Mouse (Mus musculus) embryonic facial prominence, embryonic 15.5 days (tissue): ENCODE data around the gene Nav2. TPM values are rescaled to one million over a fixed set of nuclear protein-coding genes. Genes with fewer than 3 reads are reported as not detected.

Source experiments
- ATAC-seq: fragments of 200-750 bp; cut with Nextera tagmentation; 2 replicates; pipeline ENCODE4 v1.8.0; 2017; ENCODE audit warnings: low read depth, moderate TSS enrichment; ENCODE audit not compliant: insufficient number of reproducible peaks, low FRiP score, low TSS enrichment
- H3K27ac ChIP-seq: fragments of 300-500 bp; sonication (generic); replicated peaks from 2 replicates; pipeline ENCODE4 v1.5.1; 2015; ENCODE audit warnings: mild to moderate bottlenecking, inconsistent platforms
- H3K27me3 ChIP-seq: fragments of 300-500 bp; sonication (generic); 2 replicates; pipeline ENCODE4 v1.6.1; 2015; ENCODE audit warnings: inconsistent platforms
- H3K36me3 ChIP-seq: fragments of 300-500 bp; sonication (generic); 2 replicates; pipeline ENCODE4 v1.6.1; 2015; ENCODE audit warnings: mild to moderate bottlenecking, inconsistent platforms
- H3K4me1 ChIP-seq: fragments of 300-500 bp; sonication (generic); 2 replicates; pipeline ENCODE4 v1.6.1; 2015; ENCODE audit warnings: inconsistent platforms
- H3K4me2 ChIP-seq: fragments of 300-500 bp; sonication (generic); replicated peaks from 2 replicates; pipeline ENCODE4 v1.6.1; 2015; ENCODE audit warnings: mild to moderate bottlenecking, inconsistent platforms
- H3K4me3 ChIP-seq: fragments of 300-500 bp; sonication (generic); replicated peaks from 2 replicates; pipeline ENCODE4 v1.5.1; 2015; ENCODE audit warnings: mild to moderate bottlenecking, inconsistent platforms
- H3K9ac ChIP-seq: fragments of 300-500 bp; sonication (generic); 2 replicates; pipeline ENCODE4 v1.6.1; 2015; ENCODE audit warnings: inconsistent platforms
- H3K9me3 ChIP-seq: fragments of 300-500 bp; sonication (generic); replicated peaks from 2 replicates; pipeline ENCODE4 v1.6.1; 2016; ENCODE audit warnings: inconsistent platforms
- WGBS: fragments of 180-500 bp; shearing (Covaris S2); methylation state at CpG from one replicate; pipeline ENCODE4 v1.1.7; 2015; 5-methylcytosine and 5-hydroxymethylcytosine counted together
- polyA plus RNA-seq: library from polyadenylated mRNA; unstranded; fragments of >200 nt; fragmentation: Nextera tagmentation; extraction: Ambion mirVana; gene quantifications from 2 replicates; pipeline ENCODE4 v1.2.1, GENCODE M21; 2015

The Nav2 gene
- polyA plus RNA-seq, 1 experiment from 2014 or later = 23.4 TPM

- no peak overlapping the region for H3K4me3 ChIP-seq
- no peak for ATAC-seq
- no peaks in the 10 kb centered on the region for H3K9me3 ChIP-seq
- no peak overlapping the region for H3K9ac ChIP-seq
- no peaks in the 10 kb centered on the region for H3K27me3 ChIP-seq
- peaks cover 10% of the 10 kb centered on the region for H3K4me1 ChIP-seq
- H3K4me2 ChIP-seq = no peak overlapping the region
- no peaks in the 10 kb centered on the region for H3K36me3 ChIP-seq
- no peak overlapping the region for H3K27ac ChIP-seq
- WGBS = 43% methylated on average over 16 of the region's 16 CpGs
Measured at GRCm38 (mm10) chr7:49347338-49348272, 439.1 kb downstream of the Nav2 start.

GRCm38 (mm10) chr7:49348636-49349035, 440.1 kb downstream of the Nav2 start:
- Histone ChIP-seq H3K9ac (no peak overlapping the region), H3K36me3 (no peaks in the 10 kb centered on the region), H3K4me2 (no peak overlapping the region), H3K27ac (no peak overlapping the region), H3K4me3 (no peak overlapping the region), H3K4me1 (no peaks in the 10 kb centered on the region), H3K9me3 (no peaks in the 10 kb centered on the region), H3K27me3 (no peaks in the 10 kb centered on the region)
- ATAC-seq = no peak
- WGBS = 30% methylated on average over 2 of the region's 2 CpGs

- H3K4me3 ChIP-seq = no peak overlapping the region
- H3K9ac ChIP-seq = no peak overlapping the region
- peaks cover 10% of the 10 kb centered on the region; the same call in 1 of the 2 replicates for H3K4me1 ChIP-seq
Measured at GRCm38 (mm10) chr7:49350321-49351007, 441.9 kb downstream of the Nav2 start.

GRCm38 (mm10) chr7:49351596-49352258, 443.2 kb downstream of the Nav2 start:
- H3K36me3 ChIP-seq = no peaks in the 10 kb centered on the region
- H3K27me3 ChIP-seq = no peaks in the 10 kb centered on the region
- H3K27ac ChIP-seq = no peak overlapping the region
- no peak overlapping the region for H3K4me3 ChIP-seq
- no peaks in the 10 kb centered on the region for H3K9me3 ChIP-seq
- no peak overlapping the region for H3K9ac ChIP-seq
- 38% methylated on average over 11 of the region's 11 CpGs for WGBS
- H3K4me2 ChIP-seq = no peak overlapping the region
- ATAC-seq = no peak
- H3K4me1 ChIP-seq = peaks cover 10% of the 10 kb centered on the region; the same call in 1 of the 2 replicates

More at GRCm38 (mm10) chr7:49350321-49351007, 441.9 kb downstream of the Nav2 start:
- H3K9me3 ChIP-seq = no peaks in the 10 kb centered on the region
- no peaks in the 10 kb centered on the region for H3K27me3 ChIP-seq
- 73% methylated on average over 8 of the region's 8 CpGs for WGBS
- ATAC-seq = no peak
- no peak overlapping the region for H3K4me2 ChIP-seq
- H3K27ac ChIP-seq = no peak overlapping the region
- H3K36me3 ChIP-seq = no peaks in the 10 kb centered on the region

- Histone ChIP-seq H3K27me3 (no peaks in the 10 kb centered on the region), H3K4me2 (no peak overlapping the region), H3K27ac (no peak overlapping the region), H3K4me3 (no peak overlapping the region), H3K9ac (no peak overlapping the region), H3K9me3 (no peaks in the 10 kb centered on the region), H3K36me3 (no peaks in the 10 kb centered on the region), H3K4me1 (peaks cover 10% of the 10 kb centered on the region; the same call in 1 of the 2 replicates)
- WGBS = 67% methylated on average over 18 of the region's 18 CpGs
- ATAC-seq = no peak
Measured at GRCm38 (mm10) chr7:49357441-49358165, 449.1 kb downstream of the Nav2 start.

GRCm38 (mm10) chr7:49359120-49359519, 450.6 kb downstream of the Nav2 start:
- Histone ChIP-seq H3K9ac (no peak overlapping the region), H3K9me3 (no peaks in the 10 kb centered on the region), H3K27me3 (no peaks in the 10 kb centered on the region), H3K4me1 (peaks cover 9% of the 10 kb centered on the region; the same call in 1 of the 2 replicates), H3K4me2 (no peak overlapping the region), H3K27ac (no peak overlapping the region), H3K4me3 (no peak overlapping the region), H3K36me3 (no peaks in the 10 kb centered on the region)
- WGBS = 91% methylated on average over 3 of the region's 3 CpGs
- ATAC-seq = no peak

- WGBS = 72% methylated on average over 3 of the region's 3 CpGs
- no peak overlapping the region for H3K27ac ChIP-seq
- H3K36me3 ChIP-seq = no peaks in the 10 kb centered on the region
- ATAC-seq = no peak
- no peak overlapping the region for H3K9ac ChIP-seq
- no peaks in the 10 kb centered on the region for H3K9me3 ChIP-seq
- no peaks in the 10 kb centered on the region for H3K4me1 ChIP-seq
- H3K4me3 ChIP-seq = no peak overlapping the region
- H3K4me2 ChIP-seq = no peak overlapping the region
- no peaks in the 10 kb centered on the region for H3K27me3 ChIP-seq
Measured at GRCm38 (mm10) chr7:49360597-49360996, 452.1 kb downstream of the Nav2 start.

- 74% methylated on average over 9 of the region's 9 CpGs for WGBS
Measured at GRCm38 (mm10) chr7:49361465-49362090, 453.1 kb downstream of the Nav2 start.

GRCm38 (mm10) chr7:49364486-49365162, 456.1 kb downstream of the Nav2 start:
- H3K27ac ChIP-seq = no peak overlapping the region
- H3K27me3 ChIP-seq = no peaks in the 10 kb centered on the region
- no peaks in the 10 kb centered on the region for H3K36me3 ChIP-seq
- no peaks in the 10 kb centered on the region for H3K9me3 ChIP-seq
- no peak overlapping the region for H3K9ac ChIP-seq
- no peak overlapping the region for H3K4me3 ChIP-seq
- WGBS = 80% methylated on average over 13 of the region's 13 CpGs
- ATAC-seq = no peak
- H3K4me2 ChIP-seq = no peak overlapping the region
- H3K4me1 ChIP-seq = peaks cover 16% of the 10 kb centered on the region

More at GRCm38 (mm10) chr7:49361465-49362090, 453.1 kb downstream of the Nav2 start:
- H3K4me2 ChIP-seq = no peak overlapping the region
- H3K4me1 ChIP-seq = no peaks in the 10 kb centered on the region
- no peak for ATAC-seq
- H3K4me3 ChIP-seq = no peak overlapping the region
- H3K36me3 ChIP-seq = no peaks in the 10 kb centered on the region
- no peaks in the 10 kb centered on the region for H3K9me3 ChIP-seq
- no peak overlapping the region for H3K9ac ChIP-seq
- no peaks in the 10 kb centered on the region for H3K27me3 ChIP-seq
- H3K27ac ChIP-seq = no peak overlapping the region

GRCm38 (mm10) chr7:49368590-49368989, 460.1 kb downstream of the Nav2 start:
- no peak overlapping the region for H3K9ac ChIP-seq
- no peak for ATAC-seq

More at GRCm38 (mm10) chr7:49368590-49368989, 460.1 kb downstream of the Nav2 start:
- no peak overlapping the region for H3K4me3 ChIP-seq
- 76% methylated on average over 5 of the region's 5 CpGs for WGBS
- H3K27me3 ChIP-seq = no peaks in the 10 kb centered on the region
- H3K4me1 ChIP-seq = peaks cover 25% of the 10 kb centered on the region
- no peak overlapping the region for H3K27ac ChIP-seq
- no peak overlapping the region for H3K4me2 ChIP-seq
- H3K9me3 ChIP-seq = no peaks in the 10 kb centered on the region
- H3K36me3 ChIP-seq = no peaks in the 10 kb centered on the region
